Mouse (Mus musculus) brain, embryonic 14.5 days (tissue): ENCODE measurements around the gene Polrmt.

Source experiments
- CTCF ChIP-seq: fragments of 200-500 bp; IDR thresholded peaks from 2 replicates; pipeline ENCODE4 v1.5.1; 2012; ENCODE audit warnings: inconsistent platforms, mild to moderate bottlenecking, moderate library complexity, borderline replicate concordance; ENCODE audit not compliant: insufficient read depth, insufficient read length; ENCODE audit errors: extremely low read depth
- POLR2A ChIP-seq: fragments of 200-500 bp; IDR thresholded peaks from 2 replicates; pipeline ENCODE4 v1.6.1; 2012; ENCODE audit warnings: mild to moderate bottlenecking, inconsistent platforms, borderline replicate concordance; ENCODE audit not compliant: poor library complexity, insufficient read depth, insufficient read length, severe bottlenecking; ENCODE audit errors: extremely low read depth

DNA sequence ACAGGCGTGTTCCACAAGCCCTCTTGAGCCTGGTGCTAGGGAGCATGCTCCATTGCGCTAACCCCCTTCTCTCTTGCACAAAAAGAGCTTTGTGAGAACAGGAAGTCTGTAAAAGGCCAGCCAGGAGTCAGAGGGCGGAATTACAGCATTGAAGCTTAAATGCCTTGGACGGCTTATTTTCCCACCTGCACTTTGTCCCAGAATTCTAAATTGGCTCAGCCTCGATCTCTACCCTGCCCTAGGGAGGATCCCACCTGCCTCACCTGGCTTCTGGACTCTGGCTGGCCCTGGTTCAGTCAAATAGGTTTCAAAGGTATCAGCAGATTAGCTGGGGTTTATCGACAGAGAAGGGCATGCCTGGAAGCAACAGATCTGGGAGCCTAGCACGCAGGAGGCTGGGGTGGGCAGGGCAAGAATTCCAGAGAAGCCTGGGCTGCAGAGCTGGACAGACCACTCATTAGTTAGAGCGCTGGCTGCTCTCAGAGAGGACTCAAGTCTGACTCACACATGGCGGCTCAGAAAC lies 50.2 kb downstream of the Polrmt start:
- TF ChIP-seq CTCF (no peak), POLR2A (no peak)
